In genomic region chr5:66326395-66326794, GRCm38 (mm10) we compare ENCODE assay signal across 11 mouse cellular contexts.
DNase-seq lines count a peak whose midpoint lies in the region; TF ChIP-seq lines count a peak whose summit lies in the region.
"Had no signal": no experiment of that assay in that cellular context is flagged by ENCODE, and none has a peak within 500 bp of the region (broad histone marks: within the 10 kb centered on the region; RNA-seq: fewer than 3 reads in every experiment).

No protein-coding gene starts in this region.

- no peak for DNase-seq in kidney, adult 2 months
- no peak for DNase-seq in kidney, postnatal 10 days
- peak; percentile 24 for DNase-seq in 3134 (ENCODE audit: extremely low read depth, insufficient read length, low spot score)
- DNase-seq in induced T-regulatory cell, adult 2 months (ENCODE audit: low read depth): peak; percentile 43
- no peak for DNase-seq in cerebellum, adult 9-11 months
- no peak for DNase-seq in layer of hippocampus, adult 11-12 months (ENCODE audit: low spot score)
- DNase-seq: heart, adult 11 months; layer of hippocampus, adult 9-11 months; thymus, adult 18-20 months had no signal

- TF ChIP-seq POLR2A in kidney, adult 2 months (IDR thresholded peaks at IDR 0.05; ENCODE audit: low read depth, low read length): no peak

- no peak overlapping the region for H3K27ac ChIP-seq in kidney, adult 2 months (ENCODE audit: insufficient read depth, low read depth, low read length)
- H3K27ac ChIP-seq: limb, embryonic 15.5 days had no signal

- H3K79me3 ChIP-seq in C2C12 (ENCODE audit: low read depth): no peaks in the 10 kb centered on the region

- H3K36me3 ChIP-seq in kidney, adult 2 months (ENCODE audit: control insufficient read depth, insufficient read depth, low read length): no peaks in the 10 kb centered on the region
- H3K36me3 ChIP-seq in C2C12 (ENCODE audit: control insufficient read depth, insufficient read depth): peaks cover 8% of the 10 kb centered on the region
- H3K36me3 ChIP-seq: limb, embryonic 15.5 days had no signal

- no peak overlapping the region for H3ac ChIP-seq in C2C12 (ENCODE audit: control insufficient read depth, insufficient read length, low read depth)

- TF ChIP-seq CTCF in kidney, adult 2 months (conservative IDR thresholded peaks at IDR 0.05; ENCODE audit: insufficient read depth, insufficient read length, low read depth, low read length): peak; percentile 72
- TF ChIP-seq CTCF in C2C12 (IDR thresholded peaks at IDR 0.05; ENCODE audit: control insufficient read depth, insufficient read depth, insufficient read length): peak; percentile 73

- no peaks in the 10 kb centered on the region for H3K79me2 ChIP-seq in C2C12 (ENCODE audit: control insufficient read depth, insufficient read depth)

- no peak overlapping the region for H3K4me3 ChIP-seq in kidney, adult 2 months (ENCODE audit: insufficient read depth, low read depth, low read length)
- H3K4me3 ChIP-seq in C2C12 (ENCODE audit: insufficient read depth, poor library complexity, severe bottlenecking): no peak overlapping the region
- H3K4me3 ChIP-seq: limb, embryonic 15.5 days had no signal

- 77% methylated on average over 7 of the region's 7 CpGs for WGBS in kidney, adult 2 months

- H3K27me3 ChIP-seq in kidney, adult 2 months (replicated peaks; ENCODE audit: control insufficient read depth, insufficient read depth, low read length): no peaks in the 10 kb centered on the region
- H3K27me3 ChIP-seq in C2C12 (ENCODE audit: control insufficient read depth, insufficient read depth, insufficient read length): no peaks in the 10 kb centered on the region
- H3K27me3 ChIP-seq: limb, embryonic 15.5 days had no signal

- H3K4me1 ChIP-seq in kidney, adult 2 months (ENCODE audit: control insufficient read depth, insufficient read depth, low read length): peaks cover 6% of the 10 kb centered on the region; the same call in 1 of the 2 replicates
- H3K4me1 ChIP-seq: limb, embryonic 15.5 days had no signal

TF ChIP-seq in C2C12, 6 proteins besides CTCF, POLR2A, EP300 and RAD21:
- no peak for TF ChIP-seq FOSL1 (IDR thresholded peaks at IDR 0.05; ENCODE audit: insufficient read depth, low read length, poor library complexity, severe bottlenecking)
- no peak for TF ChIP-seq USF1 (IDR thresholded peaks at IDR 0.05; ENCODE audit: low read depth)
- no peak for TF ChIP-seq CEBPB (IDR thresholded peaks at IDR 0.05; ENCODE audit: low read depth)
- TF ChIP-seq MAX (IDR thresholded peaks at IDR 0.05): no peak
- TF ChIP-seq MYOD1 (IDR thresholded peaks at IDR 0.05; ENCODE audit: control insufficient read depth, insufficient read length, low read depth): no peak
- TF ChIP-seq MYOG (IDR thresholded peaks at IDR 0.05; ENCODE audit: control insufficient read depth, extremely low read depth, insufficient read length): no peak

Comparison
In these comparisons a context has a peak if more than half of its experiments do, and no peak if none do; other contexts are left out.
1. DNase-seq: peak in 3134 (single experiment) and induced T-regulatory cell, adult 2 months (single experiment); none in kidney, adult 2 months (single experiment), kidney, postnatal 10 days (single experiment), cerebellum, adult 9-11 months (single experiment) and layer of hippocampus, adult 11-12 months (single experiment).